Mouse (Mus musculus): ENCODE measurements at regions not wholly inside any gene's neighbourhood (a gene's known extent, or its start where the extent isn't known, plus 50 kb on each side); places are given as distances from the start of the nearest gene placed in this dataset.

GRCm38 (mm10) chr16:76201773-76202571 lies 171.7 kb downstream of the Nrip1 start:
- TF ChIP-seq CTCF (conservative IDR thresholded peaks at IDR 0.05; ENCODE audit: insufficient read depth, insufficient read length, low read depth, low read length) (peak; percentile 71), POLR2A (IDR thresholded peaks at IDR 0.05; ENCODE audit: low read depth, low read length) (no peak)
